Mouse (Mus musculus) CH12.LX (cell line): Measurements from ENCODE around the gene Gm45785.

Source experiments
- CTCF ChIP-seq, 2 experiments: IDR thresholded peaks in 1 of 2; conservative IDR thresholded peaks in 1 of 2; 2 replicates each; pipeline ENCODE4 v1.5.1; 2011 to 2012; ENCODE audit warnings: low read depth in 2 of 2, low read length in 2 of 2, improper control_type of control experiment in 1 of 2, inconsistent platforms in 1 of 2, mild to moderate bottlenecking in 1 of 2, moderate library complexity in 1 of 2
- ELF1 ChIP-seq: IDR thresholded peaks from 2 replicates; pipeline ENCODE4 v1.6.1; 2014; ENCODE audit warnings: low read depth, mild to moderate bottlenecking, inconsistent platforms, low read length, improper control_type of control experiment
- EP300 ChIP-seq: IDR thresholded peaks from 2 replicates; pipeline ENCODE4 v1.6.1; 2011; ENCODE audit warnings: low read length, improper control_type of control experiment
- KAT2A ChIP-seq: IDR thresholded peaks from 2 replicates; pipeline ENCODE4 v1.6.1; 2012; ENCODE audit warnings: low read length, improper control_type of control experiment, inconsistent platforms; ENCODE audit not compliant: insufficient replicate concordance
- MYC ChIP-seq: IDR thresholded peaks from 2 replicates; pipeline ENCODE4 v1.6.1; 2011; ENCODE audit warnings: low read depth, mild to moderate bottlenecking, improper control_type of control experiment, low read length
- ZKSCAN1 ChIP-seq: IDR thresholded peaks from 2 replicates; pipeline ENCODE4 v1.6.1; 2012; ENCODE audit warnings: low read depth, inconsistent platforms, low read length, improper control_type of control experiment, borderline replicate concordance
- ZMIZ1 ChIP-seq: IDR thresholded peaks from 2 replicates; pipeline ENCODE4 v1.6.1; 2012; ENCODE audit warnings: low read depth, mild to moderate bottlenecking, inconsistent platforms, low read length, improper control_type of control experiment

GRCm38 (mm10) chr7:140843806-140844205 is 12.3 kb downstream of the Gm45785 start:
- TF ChIP-seq CTCF (conservative IDR thresholded peaks at IDR 0.05 in 1 of 2, IDR thresholded peaks at IDR 0.05 in 1 of 2; ENCODE audit: low read depth in 2 of 2, low read length in 2 of 2) (no peak), EP300 (no peak), KAT2A (no peak), ZMIZ1 (no peak), ZKSCAN1 (no peak), MYC (no peak), ELF1 (no peak)
